In genomic region chr15:37045456-37045855, GRCm38 (mm10) we compare ENCODE assay signal across 9 mouse cellular contexts. TPM values are rescaled to one million over a fixed set of nuclear protein-coding genes. Genes with fewer than 3 reads are reported as not detected.
A peak's percentile ranks its signal among the peaks of the same experiment; 100 is the strongest.
DNase-seq lines count a peak whose midpoint lies in the region; ATAC-seq and TF ChIP-seq lines count a peak whose summit lies in the region.
"Had no signal": no experiment of that assay in that cellular context is flagged by ENCODE, and none has a peak within 500 bp of the region (broad histone marks: within the 10 kb centered on the region; RNA-seq: fewer than 3 reads in every experiment).

No protein-coding gene starts in this region.

- no peak for TF ChIP-seq POLR2A in CH12.LX (IDR thresholded peaks at IDR 0.05; ENCODE audit: low read depth, low read length)

- H3K4me1 ChIP-seq in forebrain, embryonic 10.5 days, result peaks cover 11% of the 10 kb centered on the region; the same call in 1 of the 2 replicates
- no peaks in the 10 kb centered on the region for H3K4me1 ChIP-seq in forebrain, embryonic 11.5 days (replicated peaks; ENCODE audit: control insufficient read depth, insufficient read depth, low read length)
- H3K4me1 ChIP-seq in CH12.LX (ENCODE audit: control insufficient read depth in 1 of 2, insufficient read depth in 2 of 2), result no peaks in the 10 kb centered on the region
- H3K4me1 ChIP-seq in hindbrain, embryonic 13.5 days (replicated peaks), result peaks cover 7% of the 10 kb centered on the region

- peak in 1 of 2 experiments; percentile 17; a peak in 2 of 4 replicates for TF ChIP-seq CTCF in CH12.LX (conservative IDR thresholded peaks at IDR 0.05 in 1 of 2, IDR thresholded peaks at IDR 0.05 in 1 of 2; ENCODE audit: low read depth in 2 of 2, low read length in 2 of 2)

- no peaks in the 10 kb centered on the region for H3K9me3 ChIP-seq in forebrain, embryonic 10.5 days
- H3K9me3 ChIP-seq in forebrain, embryonic 11.5 days (ENCODE audit: control insufficient read depth, low read length), result no peaks in the 10 kb centered on the region
- peaks cover 2% of the 10 kb centered on the region for H3K9me3 ChIP-seq in CH12.LX (replicated peaks; ENCODE audit: low read length)
- H3K9me3 ChIP-seq in hindbrain, embryonic 13.5 days, result no peaks in the 10 kb centered on the region

- no peaks in the 10 kb centered on the region for H3K27me3 ChIP-seq in forebrain, embryonic 10.5 days (ENCODE audit: poor library complexity, severe bottlenecking)
- no peaks in the 10 kb centered on the region for H3K27me3 ChIP-seq in forebrain, embryonic 11.5 days (ENCODE audit: control insufficient read depth, insufficient read depth, low read length)
- no peaks in the 10 kb centered on the region for H3K27me3 ChIP-seq in CH12.LX (replicated peaks)
- no peaks in the 10 kb centered on the region for H3K27me3 ChIP-seq in hindbrain, embryonic 13.5 days

- H3K4me2 ChIP-seq in forebrain, embryonic 11.5 days (ENCODE audit: low read depth, low read length, severe bottlenecking), result no peak overlapping the region
- no peak overlapping the region for H3K4me2 ChIP-seq in CH12.LX (ENCODE audit: insufficient read depth, low read depth, poor library complexity, severe bottlenecking)
- H3K4me2 ChIP-seq in hindbrain, embryonic 13.5 days, result no peak overlapping the region

- no peak for DNase-seq in forebrain, embryonic 10.5 days (ENCODE audit: extremely low spot score, low spot score)
- DNase-seq in forebrain, embryonic 11.5 days (ENCODE audit: low spot score), result no peak
- DNase-seq in CH12.LX (ENCODE audit: extremely low read depth) (peak; percentile 6), MN1 (ENCODE audit: low spot score) (no peak)
- DNase-seq in retina, embryonic 14.5 days (ENCODE audit: low spot score), result peak; percentile 29
- DNase-seq in gastrocnemius, postnatal 36 days, result no peak
- no peak for DNase-seq in gastrocnemius, postnatal 25 days

- intact Hi-C loops in gastrocnemius, postnatal 36 days (cut with DNase I), result no loop called here

- in situ Hi-C loops in CH12.LX (cut with MboI; ENCODE audit: low pct_ligation_motif_present, low pct_unique_long_range_greater_than_20kb, low sequenced_read_pairs), result loop anchor here (25.0 kb wide), 1 partner anchor 1083 kb away; no protein-coding TSS in a partner anchor

- dilution Hi-C loops in CH12.LX (cut with MboI; ENCODE audit: extremely low pct_ligation_motif_present, extremely low pct_unique_long_range_greater_than_20kb, low sequenced_read_pairs), result no loop called here

- H3K79me2 ChIP-seq in CH12.LX (replicated peaks; ENCODE audit: control insufficient read depth, extremely low read depth, insufficient read depth, poor library complexity, severe bottlenecking), result no peaks in the 10 kb centered on the region

- no peaks in the 10 kb centered on the region for H3K36me3 ChIP-seq in forebrain, embryonic 10.5 days (replicated peaks)
- H3K36me3 ChIP-seq in forebrain, embryonic 11.5 days (ENCODE audit: control insufficient read depth, insufficient read depth, low read length), result no peaks in the 10 kb centered on the region
- no peaks in the 10 kb centered on the region for H3K36me3 ChIP-seq in CH12.LX (replicated peaks in 1 of 2; ENCODE audit: control insufficient read depth in 1 of 2, insufficient read depth in 1 of 2, low read length in 1 of 2)
- no peaks in the 10 kb centered on the region for H3K36me3 ChIP-seq in hindbrain, embryonic 13.5 days
- H3K36me3 ChIP-seq: G1E had no signal

- no peak for TF ChIP-seq EP300 in CH12.LX (IDR thresholded peaks at IDR 0.05; ENCODE audit: low read length)

- H3K4me3 ChIP-seq in forebrain, embryonic 10.5 days, result no peak overlapping the region
- H3K4me3 ChIP-seq in forebrain, embryonic 11.5 days (ENCODE audit: low read depth, low read length), result no peak overlapping the region
- H3K4me3 ChIP-seq in CH12.LX (replicated peaks in 1 of 3; ENCODE audit: low read depth in 2 of 3, low read length in 2 of 3, poor library complexity in 1 of 3), result no peak overlapping the region
- no peak overlapping the region for H3K4me3 ChIP-seq in hindbrain, embryonic 13.5 days

- H3K9ac ChIP-seq in forebrain, embryonic 11.5 days (ENCODE audit: low read length), result no peak overlapping the region
- no peak overlapping the region for H3K9ac ChIP-seq in CH12.LX (ENCODE audit: insufficient read depth, low read depth)
- H3K9ac ChIP-seq in hindbrain, embryonic 13.5 days, result no peak overlapping the region

- 0 out of 2 replicates have a peak overlapping the region, but pooled peaks have one; percentile 16 for H3K27ac ChIP-seq in forebrain, embryonic 10.5 days
- no peak overlapping the region for H3K27ac ChIP-seq in forebrain, embryonic 11.5 days (ENCODE audit: low read depth, low read length)
- no peak overlapping the region for H3K27ac ChIP-seq in CH12.LX (ENCODE audit: insufficient read depth, low read depth)
- peak overlapping the region; percentile 18; the same call in 1 of the 2 replicates for H3K27ac ChIP-seq in hindbrain, embryonic 13.5 days

- whole genome bisulfite sequencing in forebrain, embryonic 10.5 days, result 91% methylated on average over 12 of the region's 12 CpGs
- WGBS in forebrain, embryonic 11.5 days, result 86% methylated on average over 12 of the region's 12 CpGs
- 71% methylated on average over 12 of the region's 12 CpGs for WGBS in hindbrain, embryonic 13.5 days

- TF ChIP-seq RAD21 in CH12.LX (IDR thresholded peaks at IDR 0.05; ENCODE audit: low read depth, low read length), result no peak

- no peak for ATAC-seq in forebrain, embryonic 11.5 days (replicated peaks; ENCODE audit: low FRiP score)
- peak; percentile 58 for ATAC-seq in hindbrain, embryonic 13.5 days (ENCODE audit: low FRiP score)

TF ChIP-seq in CH12.LX, 34 proteins besides CTCF, POLR2A, EP300 and RAD21:
- TF ChIP-seq E2F4 (IDR thresholded peaks at IDR 0.05; ENCODE audit: insufficient replicate concordance, low read depth, low read length), result no peak
- no peak for TF ChIP-seq NRF1 (IDR thresholded peaks at IDR 0.05; ENCODE audit: low read depth, low read length)
- TF ChIP-seq MEF2A (IDR thresholded peaks at IDR 0.05; ENCODE audit: borderline replicate concordance, low read depth, low read length), result no peak
- no peak for TF ChIP-seq SIN3A (IDR thresholded peaks at IDR 0.05; ENCODE audit: low read length)

RNA-seq across cellular contexts. Expression of gene Zfp706, which starts 37.9 kb away (rescaled TPM):
- 490 and 521 TPM in 2 replicates for polyA plus RNA-seq in forebrain, embryonic 10.5 days (2016; fragmentation: Nextera tagmentation; extraction: Ambion mirVana)
- 410 and 472 TPM in 2 replicates for polyA plus RNA-seq in forebrain, embryonic 11.5 days (2014; fragmentation: Nextera tagmentation; extraction: Ambion mirVana)
- total RNA-seq in CH12.LX (2012; rRNA removed) (52.0 and 88.7 TPM in 2 replicates), CH12.LX (2014; rRNA removed) (285 and 293 TPM in 2 replicates)
- polyA plus RNA-seq in CH12.LX (2012; ENCODE audit: insufficient read length, low read depth), result 384 and 583 TPM in 2 replicates
- polyA plus RNA-seq in hindbrain, embryonic 13.5 days (2015; fragmentation: Nextera tagmentation; extraction: Ambion mirVana), result 446 and 459 TPM in 2 replicates
- 100 to 1,000 TPM; 100 to 105 TPM for total RNA-seq in gastrocnemius, postnatal 36 days (2021)
- 100 to 1,000 TPM; 124 to 125 TPM for total RNA-seq in gastrocnemius, postnatal 25 days (2021)

Comparison
In these comparisons a context has a peak if more than half of its experiments do, and no peak if none do; other contexts are left out.
1. H3K27ac ChIP-seq: peak in forebrain, embryonic 10.5 days (single experiment) and hindbrain, embryonic 13.5 days (single experiment); none in forebrain, embryonic 11.5 days (single experiment) and CH12.LX (single experiment).
2. DNase-seq: peak in CH12.LX (single experiment) and retina, embryonic 14.5 days (single experiment); none in forebrain, embryonic 10.5 days (single experiment), forebrain, embryonic 11.5 days (single experiment), gastrocnemius, postnatal 36 days (0 of 2), gastrocnemius, postnatal 25 days (single experiment) and MN1 (single experiment).